Mouse (Mus musculus) neural tube, embryonic 14.5 days (tissue): ENCODE measurements around the gene Fancm. TPM values are rescaled to one million over a fixed set of nuclear protein-coding genes. Genes with fewer than 3 reads are reported as not detected.
A peak's percentile ranks its signal among the peaks of the same experiment; 100 is the strongest.
"Not testable (repeated sequence)": the region's sequence is repeated elsewhere in the genome, so short reads cannot be mapped to it uniquely, and the experiment has no call there.

Experiments
- ATAC-seq: fragments of 200-750 bp; cut with Nextera tagmentation; 2 replicates; pipeline ENCODE4 v1.8.0; 2017; ENCODE audit warnings: low read depth, mild to moderate bottlenecking, moderate TSS enrichment, moderate library complexity
- H3K27ac ChIP-seq: fragments of 300-500 bp; sonication (generic); 2 replicates; pipeline ENCODE4 v1.5.1; 2014; ENCODE audit warnings: low read depth, mild to moderate bottlenecking, control low read depth, low read length, moderate library complexity, mixed read lengths
- H3K27me3 ChIP-seq: fragments of 300-500 bp; sonication (generic); 2 replicates; pipeline ENCODE4 v1.6.1; 2014; ENCODE audit warnings: low read length; ENCODE audit not compliant: control insufficient read depth, insufficient read depth
- H3K36me3 ChIP-seq: fragments of 300-500 bp; sonication (generic); 2 replicates; pipeline ENCODE4 v1.6.1; 2014; ENCODE audit warnings: low read length, mixed read lengths; ENCODE audit not compliant: control insufficient read depth, insufficient read depth
- H3K4me1 ChIP-seq: fragments of 300-500 bp; sonication (generic); 2 replicates; pipeline ENCODE4 v1.6.1; 2014; ENCODE audit warnings: low read length; ENCODE audit not compliant: control insufficient read depth, insufficient read depth
- H3K4me2 ChIP-seq: fragments of 300-500 bp; sonication (generic); 2 replicates; pipeline ENCODE4 v1.6.1; 2014; ENCODE audit warnings: mild to moderate bottlenecking, low read depth, low read length, control low read depth
- H3K4me3 ChIP-seq: fragments of 300-500 bp; sonication (generic); 2 replicates; pipeline ENCODE4 v1.5.1; 2014; ENCODE audit warnings: low read depth, low read length, control low read depth, mixed read lengths
- H3K9ac ChIP-seq: fragments of 300-500 bp; sonication (generic); replicated peaks from 2 replicates; pipeline ENCODE4 v1.6.1; 2014; ENCODE audit warnings: low read depth, mild to moderate bottlenecking, control low read depth, low read length, mixed read lengths
- H3K9me3 ChIP-seq: fragments of 300-500 bp; sonication (generic); 2 replicates; pipeline ENCODE4 v1.6.1; 2016; ENCODE audit warnings: low read length; ENCODE audit not compliant: control insufficient read depth
- WGBS: fragments of 180-500 bp; shearing (Covaris S2); extraction: QIAGEN DNeasy Blood & Tissue Kit; methylation state at CpG from one replicate; pipeline ENCODE4 v1.1.7; 2014; 5-methylcytosine and 5-hydroxymethylcytosine counted together
- polyA plus RNA-seq: library from polyadenylated mRNA; unstranded; fragments of >200 nt; fragmentation: Nextera tagmentation; extraction: Ambion mirVana; gene quantifications from 2 replicates; pipeline ENCODE4 v1.2.1, GENCODE M21; 2014

Gene Fancm
- polyA plus RNA-seq, 1 experiment from 2014 or later, result 11.4 TPM

- no peaks in the 10 kb centered on the region for H3K9me3 ChIP-seq
- ATAC-seq, result no peak
- H3K4me1 ChIP-seq, result no peaks in the 10 kb centered on the region
- no peaks in the 10 kb centered on the region for H3K27me3 ChIP-seq
- no peak overlapping the region for H3K4me2 ChIP-seq
- H3K27ac ChIP-seq, result no peak overlapping the region
- no peak overlapping the region for H3K4me3 ChIP-seq
- WGBS, result 96% methylated on average over 1 of the region's 1 CpGs
- no peak overlapping the region for H3K9ac ChIP-seq
- H3K36me3 ChIP-seq, result peaks cover 9% of the 10 kb centered on the region
These were observed 37.4 kb downstream of the Fancm start for GRCm38 (mm10) chr12:65112811-65113210.

GRCm38 (mm10) chr12:65113925-65114324 lies 38.5 kb downstream of the Fancm start:
- 92% methylated on average over 4 of the region's 4 CpGs for WGBS
- no peak overlapping the region for H3K9ac ChIP-seq
- ATAC-seq, result no peak
- H3K4me2 ChIP-seq, result no peak overlapping the region
- H3K27me3 ChIP-seq, result no peaks in the 10 kb centered on the region
- H3K9me3 ChIP-seq, result no peaks in the 10 kb centered on the region
- H3K4me1 ChIP-seq, result no peaks in the 10 kb centered on the region
- H3K4me3 ChIP-seq, result no peak overlapping the region
- H3K36me3 ChIP-seq, result peaks cover 10% of the 10 kb centered on the region
- no peak overlapping the region for H3K27ac ChIP-seq

- H3K4me1 ChIP-seq, H3K27me3 ChIP-seq, H3K9me3 ChIP-seq, ATAC-seq, H3K9ac ChIP-seq, H3K4me2 ChIP-seq, H3K4me3 ChIP-seq, H3K27ac ChIP-seq: not testable (repeated sequence)
- 95% methylated on average over 3 of the region's 3 CpGs for WGBS
- H3K36me3 ChIP-seq, result peaks cover 12% of the 10 kb centered on the region
These were observed 39.6 kb downstream of the Fancm start for GRCm38 (mm10) chr12:65114978-65115377.

GRCm38 (mm10) chr12:65118968-65119367 lies 43.6 kb downstream of the Fancm start:
- no peak overlapping the region for H3K9ac ChIP-seq
- 81% methylated on average over 7 of the region's 7 CpGs for WGBS
- no peaks in the 10 kb centered on the region for H3K9me3 ChIP-seq
- H3K36me3 ChIP-seq, result peaks cover 9% of the 10 kb centered on the region
- no peaks in the 10 kb centered on the region for H3K4me1 ChIP-seq
- no peak overlapping the region for H3K4me3 ChIP-seq
- no peaks in the 10 kb centered on the region for H3K27me3 ChIP-seq
- no peak overlapping the region for H3K27ac ChIP-seq
- no peak for ATAC-seq
- no peak overlapping the region for H3K4me2 ChIP-seq

GRCm38 (mm10) chr12:65119451-65119850 lies 44.0 kb downstream of the Fancm start:
- no peaks in the 10 kb centered on the region for H3K27me3 ChIP-seq
- no peaks in the 10 kb centered on the region for H3K4me1 ChIP-seq
- no peak for ATAC-seq
- no peak overlapping the region for H3K9ac ChIP-seq
- H3K36me3 ChIP-seq, result peaks cover 9% of the 10 kb centered on the region
- no peaks in the 10 kb centered on the region for H3K9me3 ChIP-seq
- WGBS, result 90% methylated on average over 5 of the region's 5 CpGs
- H3K4me2 ChIP-seq, result no peak overlapping the region
- H3K4me3 ChIP-seq, result no peak overlapping the region
- no peak overlapping the region for H3K27ac ChIP-seq

GRCm38 (mm10) chr12:65136121-65136520 lies 60.7 kb downstream of the Fancm start:
- not testable (repeated sequence) for H3K9me3 ChIP-seq, H3K4me2 ChIP-seq, H3K4me1 ChIP-seq, H3K9ac ChIP-seq, H3K27me3 ChIP-seq, H3K4me3 ChIP-seq, H3K36me3 ChIP-seq, H3K27ac ChIP-seq, ATAC-seq
- WGBS, result 96% methylated on average over 4 of the region's 4 CpGs

GRCm38 (mm10) chr12:65172021-65172951 lies 96.9 kb downstream of the Fancm start, which contains the start of gene Mis18bp1:
Gene Mis18bp1, minus strand, starts transcription at chr12:65172604.
- under 1% methylated on average over 70 of the region's 70 CpGs for WGBS
- peak within 1 kb of the TSS; percentile 67 for H3K4me3 ChIP-seq
- peak within 1 kb of the TSS; percentile 74 for H3K4me2 ChIP-seq
- no peaks in the 10 kb centered on the region for H3K4me1 ChIP-seq
- H3K9me3 ChIP-seq, result no peaks in the 10 kb centered on the region
- no peaks in the 10 kb centered on the region for H3K36me3 ChIP-seq
- peak; percentile 100 for ATAC-seq
- H3K9ac ChIP-seq, result peak within 1 kb of the TSS; percentile 49; the same call in 1 of the 2 replicates
- H3K27me3 ChIP-seq, result no peaks in the 10 kb centered on the region
- peak within 1 kb of the TSS; percentile 85 for H3K27ac ChIP-seq

GRCm38 (mm10) chr12:65172959-65173358 lies 97.6 kb downstream of the Fancm start:
- H3K9me3 ChIP-seq, H3K36me3 ChIP-seq, H3K27me3 ChIP-seq, H3K4me1 ChIP-seq, H3K9ac ChIP-seq: not testable (repeated sequence)
- peak overlapping the region; percentile 85 for H3K27ac ChIP-seq
- H3K4me2 ChIP-seq, result peak overlapping the region; percentile 74
- 34% methylated on average over 8 of the region's 8 CpGs for WGBS
- H3K4me3 ChIP-seq, result peak overlapping the region; percentile 67
- ATAC-seq, result peak; percentile 62

- no peak overlapping the region for H3K4me2 ChIP-seq
- H3K9me3 ChIP-seq, result no peaks in the 10 kb centered on the region
- H3K36me3 ChIP-seq, result no peaks in the 10 kb centered on the region
- ATAC-seq, result no peak
- H3K4me3 ChIP-seq, result no peak overlapping the region
- H3K9ac ChIP-seq, result no peak overlapping the region
- H3K27me3 ChIP-seq, result no peaks in the 10 kb centered on the region
- WGBS, result 90% methylated on average over 5 of the region's 5 CpGs
- H3K4me1 ChIP-seq, result no peaks in the 10 kb centered on the region
- H3K27ac ChIP-seq, result no peak overlapping the region
These were observed 98.3 kb downstream of the Fancm start for GRCm38 (mm10) chr12:65173736-65174135.
